8 mouse cellular contexts compared by ENCODE assay signal in the genomic region with DNA sequence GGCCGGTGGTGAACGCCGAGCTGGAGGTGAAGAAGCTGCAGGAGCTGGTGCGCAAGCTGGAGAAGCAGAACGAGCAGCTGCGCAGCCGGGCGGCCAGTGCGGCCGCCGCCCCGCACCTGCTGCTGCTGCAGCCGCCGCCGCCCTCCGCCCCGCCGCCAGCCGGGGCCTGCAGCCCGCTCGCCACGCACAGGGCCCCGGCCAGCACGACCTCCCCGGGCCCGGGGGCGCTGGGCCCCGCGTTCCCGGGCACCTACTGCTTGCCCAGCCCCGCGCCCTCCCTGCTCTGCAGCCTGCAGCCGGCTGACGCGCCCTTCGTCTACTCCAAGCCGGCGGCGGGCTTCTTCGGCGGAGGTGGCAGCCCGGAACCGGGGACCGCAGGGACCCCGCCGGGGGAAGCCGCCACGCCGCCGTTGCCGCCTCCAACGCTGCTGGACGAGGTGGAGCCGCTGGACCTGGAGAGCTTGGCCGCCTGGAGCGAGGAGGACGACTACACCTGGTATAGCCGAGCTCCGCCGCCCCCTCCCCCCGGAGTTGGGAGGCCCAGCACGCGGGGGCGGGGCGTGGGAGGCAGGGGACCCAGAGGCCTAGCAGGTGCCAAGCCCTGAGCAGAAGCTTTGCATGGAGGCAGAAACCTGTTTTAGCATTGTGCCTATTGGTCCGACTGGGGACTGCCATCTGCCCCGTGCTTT. TPM values are rescaled to one million over a fixed set of nuclear protein-coding genes. Genes with fewer than 3 reads are reported as not detected.
DNase-seq lines count a peak whose midpoint lies in the region; ATAC-seq and TF ChIP-seq lines count a peak whose summit lies in the region.

No protein-coding gene starts in this region.

- WGBS in forebrain, embryonic 13.5 days, result under 1% methylated on average over 63 of the region's 67 CpGs
- under 1% methylated on average over 49 of the region's 67 CpGs for WGBS in hindbrain, embryonic 14.5 days

- no peak overlapping the region for H3K27ac ChIP-seq in ES-Bruce4 (ENCODE audit: insufficient read depth, low read length)
- H3K27ac ChIP-seq in brown adipose tissue, adult 24 weeks (replicated peaks; ENCODE audit: low read depth, low read length), result no peak overlapping the region
- H3K27ac ChIP-seq in forebrain, embryonic 13.5 days, result peak overlapping the region; percentile 99
- H3K27ac ChIP-seq in hindbrain, embryonic 14.5 days, result peak overlapping the region; percentile 99
- H3K27ac ChIP-seq in left cerebral cortex, adult 2 months, result peak overlapping the region; percentile 93

- peak overlapping the region; percentile 77 for H3K4me2 ChIP-seq in forebrain, embryonic 13.5 days
- peak overlapping the region; percentile 76 for H3K4me2 ChIP-seq in hindbrain, embryonic 14.5 days (replicated peaks)

- TF ChIP-seq POLR2A in ES-Bruce4 (IDR thresholded peaks at IDR 0.05; ENCODE audit: insufficient read depth, low read length), result no peak

- no peaks in the 10 kb centered on the region for H3K27me3 ChIP-seq in ES-Bruce4 (ENCODE audit: control insufficient read depth, insufficient read depth, low read length, poor library complexity, severe bottlenecking)
- no peaks in the 10 kb centered on the region for H3K27me3 ChIP-seq in forebrain, embryonic 13.5 days
- no peaks in the 10 kb centered on the region for H3K27me3 ChIP-seq in hindbrain, embryonic 14.5 days (ENCODE audit: control insufficient read depth, insufficient read depth, low read length)

- TF ChIP-seq EP300 in ES-Bruce4 (IDR thresholded peaks at IDR 0.05; ENCODE audit: insufficient read depth, low read depth, low read length), result no peak

- peak; percentile 68 for ATAC-seq in forebrain, embryonic 13.5 days
- peak; percentile 74 for ATAC-seq in hindbrain, embryonic 14.5 days (ENCODE audit: low FRiP score)

- peak; percentile 68 for DNase-seq in hindbrain, embryonic 14.5 days (ENCODE audit: low spot score)
- peak; percentile 71 to 73 for DNase-seq in left cerebral cortex, adult 2 months (ENCODE audit: extremely low spot score in 1 of 2, low spot score in 2 of 2)
- DNase-seq in lung, postnatal 36 days, result peak; percentile 66
- peak; percentile 75 for DNase-seq in retina, embryonic 14.5 days (ENCODE audit: low spot score)
- peak; percentile 90 for DNase-seq in thymus, postnatal 25 days

- intact Hi-C loops in left cerebral cortex, adult 2 months (cut with DNase I), result loop anchor here (2.0 to 5.0 kb wide), 3 partner anchors 30 to 98 kb away; no protein-coding TSS in a partner anchor

- no peaks in the 10 kb centered on the region for H3K36me3 ChIP-seq in ES-Bruce4 (ENCODE audit: control insufficient read depth, insufficient read depth, low read length, poor library complexity, severe bottlenecking)
- H3K36me3 ChIP-seq in forebrain, embryonic 13.5 days (ENCODE audit: poor library complexity, severe bottlenecking), result no peaks in the 10 kb centered on the region
- no peaks in the 10 kb centered on the region for H3K36me3 ChIP-seq in hindbrain, embryonic 14.5 days (replicated peaks; ENCODE audit: control insufficient read depth, insufficient read depth)

- H3K4me3 ChIP-seq in ES-Bruce4 (ENCODE audit: low read depth, low read length), result peak overlapping the region; percentile 77
- H3K4me3 ChIP-seq in brown adipose tissue, adult 24 weeks (ENCODE audit: insufficient read depth, low read depth, low read length), result peak overlapping the region; percentile 37
- H3K4me3 ChIP-seq in forebrain, embryonic 13.5 days, result peak overlapping the region; percentile 99
- H3K4me3 ChIP-seq in hindbrain, embryonic 14.5 days (replicated peaks; ENCODE audit: low read length), result peak overlapping the region; percentile 87
- H3K4me3 ChIP-seq in left cerebral cortex, adult 2 months, result peak overlapping the region; percentile 85

- H3K9me3 ChIP-seq in ES-Bruce4 (replicated peaks; ENCODE audit: control insufficient read depth, insufficient read depth, low read length, poor library complexity, severe bottlenecking), result no peaks in the 10 kb centered on the region
- H3K9me3 ChIP-seq in forebrain, embryonic 13.5 days (replicated peaks), result no peaks in the 10 kb centered on the region
- no peaks in the 10 kb centered on the region for H3K9me3 ChIP-seq in hindbrain, embryonic 14.5 days (ENCODE audit: control insufficient read depth, low read length)

- H3K4me1 ChIP-seq in ES-Bruce4 (ENCODE audit: control insufficient read depth, insufficient read depth, low read length), result peaks cover 1% of the 10 kb centered on the region
- peaks cover 6% of the 10 kb centered on the region for H3K4me1 ChIP-seq in brown adipose tissue, adult 24 weeks (ENCODE audit: control insufficient read depth, insufficient read depth, insufficient read length, low read length)
- H3K4me1 ChIP-seq in forebrain, embryonic 13.5 days, result peaks cover 68% of the 10 kb centered on the region
- peaks cover 56% of the 10 kb centered on the region for H3K4me1 ChIP-seq in hindbrain, embryonic 14.5 days (replicated peaks; ENCODE audit: control insufficient read depth, insufficient read depth, low read length)

- H3K9ac ChIP-seq in ES-Bruce4 (ENCODE audit: low read depth, poor library complexity, severe bottlenecking), result peak overlapping the region; percentile 60
- H3K9ac ChIP-seq in forebrain, embryonic 13.5 days, result peak overlapping the region; percentile 99
- peak overlapping the region; percentile 98 for H3K9ac ChIP-seq in hindbrain, embryonic 14.5 days

- no peak for TF ChIP-seq CTCF in ES-Bruce4 (IDR thresholded peaks at IDR 0.05; ENCODE audit: low read depth, low read length)
- TF ChIP-seq CTCF in left cerebral cortex, adult 2 months (IDR thresholded peaks at IDR 0.05), result no peak

RNA-seq across cellular contexts. Expression of a gene that starts 0.5 kb away (rescaled TPM):
- polyA plus RNA-seq in ES-Bruce4 (2011; ENCODE audit: insufficient read depth, insufficient read length, low read depth, missing spikeins), result 18.9 and 20.6 TPM in 2 replicates
- not detected in 2 replicates for polyA plus RNA-seq in brown adipose tissue, adult 24 weeks (2012; ENCODE audit: insufficient read depth, insufficient read length, missing spikeins)
- polyA plus RNA-seq in forebrain, embryonic 13.5 days (2015; fragmentation: Nextera tagmentation; extraction: Ambion mirVana), result 11.4 and 14.0 TPM in 2 replicates
- polyA plus RNA-seq in hindbrain, embryonic 14.5 days (2014; fragmentation: Nextera tagmentation; extraction: Ambion mirVana), result 28.4 and 31.6 TPM in 2 replicates
- total RNA-seq in left cerebral cortex, adult 2 months (2021), result 10 to 100 TPM; 41.6 to 42.4 TPM

Comparison
In these comparisons a context has a peak if more than half of its experiments do, and no peak if none do; other contexts are left out.
1. H3K27ac ChIP-seq: peak in forebrain, embryonic 13.5 days (single experiment), hindbrain, embryonic 14.5 days (single experiment) and left cerebral cortex, adult 2 months (single experiment); none in ES-Bruce4 (single experiment) and brown adipose tissue, adult 24 weeks (single experiment).
2. H3K4me3 ChIP-seq: peak in every context shown above with its lines; median percentile 99 in forebrain, embryonic 13.5 days; 87 in hindbrain, embryonic 14.5 days; 85 in left cerebral cortex, adult 2 months; 77 in ES-Bruce4; 37 in brown adipose tissue, adult 24 weeks.
3. RNA of a gene that starts 0.5 kb away (polyA plus RNA-seq): 28.4 to 31.6 TPM in hindbrain, embryonic 14.5 days, 18.9 to 20.6 TPM in ES-Bruce4 and 11.4 to 14.0 TPM in forebrain, embryonic 13.5 days; not detected in brown adipose tissue, adult 24 weeks; every median in the first group is over 10 times any median in the second.
4. Peak in every context shown above with its lines, with median percentiles within 50 percentile points of each other: H3K9ac ChIP-seq and DNase-seq.